31 mouse cellular contexts compared by ENCODE assay signal in genomic region chr8:22282999-22283491, GRCm38 (mm10). TPM values are rescaled to one million over a fixed set of nuclear protein-coding genes. Genes with fewer than 3 reads are reported as not detected.
DNase-seq lines count a peak whose midpoint lies in the region; ATAC-seq lines count a peak whose summit lies in the region.
"Had no signal": no experiment of that assay in that cellular context is flagged by ENCODE, and none has a peak within 500 bp of the region (broad histone marks: within the 10 kb centered on the region; RNA-seq: fewer than 3 reads in every experiment).

Gene Tpte, plus strand, starts transcription at chr8:22283441.

- H3K27me3 ChIP-seq in midbrain, embryonic 11.5 days (ENCODE audit: control insufficient read depth, insufficient read depth, low read length), result no peaks in the 10 kb centered on the region
- H3K27me3 ChIP-seq in midbrain, embryonic 15.5 days (replicated peaks), result no peaks in the 10 kb centered on the region
- no peaks in the 10 kb centered on the region for H3K27me3 ChIP-seq in limb, embryonic 13.5 days
- H3K27me3 ChIP-seq in hindbrain, embryonic 12.5 days, result no peaks in the 10 kb centered on the region
- H3K27me3 ChIP-seq: embryonic facial prominence, embryonic 15.5 days; heart, embryonic 13.5 days; hindbrain, embryonic 15.5 days had no signal

- H3K36me3 ChIP-seq in midbrain, embryonic 11.5 days (ENCODE audit: control insufficient read depth, insufficient read depth, low read length), result no peaks in the 10 kb centered on the region
- no peaks in the 10 kb centered on the region for H3K36me3 ChIP-seq in midbrain, embryonic 15.5 days (replicated peaks)
- H3K36me3 ChIP-seq in limb, embryonic 13.5 days, result no peaks in the 10 kb centered on the region
- no peaks in the 10 kb centered on the region for H3K36me3 ChIP-seq in hindbrain, embryonic 12.5 days
- H3K36me3 ChIP-seq: embryonic facial prominence, embryonic 15.5 days; heart, embryonic 13.5 days; hindbrain, embryonic 15.5 days had no signal

- H3K4me3 ChIP-seq in midbrain, embryonic 11.5 days (ENCODE audit: low read depth, low read length), result no peak within 1 kb of the TSS
- no peak within 1 kb of the TSS for H3K4me3 ChIP-seq in midbrain, embryonic 15.5 days
- H3K4me3 ChIP-seq in brown adipose tissue, adult 24 weeks (ENCODE audit: insufficient read depth, low read depth, low read length), result no peak within 1 kb of the TSS
- H3K4me3 ChIP-seq in limb, embryonic 13.5 days, result no peak within 1 kb of the TSS
- no peak within 1 kb of the TSS for H3K4me3 ChIP-seq in hindbrain, embryonic 12.5 days
- H3K4me3 ChIP-seq: embryonic facial prominence, embryonic 15.5 days; gastrocnemius, adult 2 months; heart, embryonic 13.5 days; hindbrain, embryonic 15.5 days had no signal

- ATAC-seq in midbrain, embryonic 11.5 days (ENCODE audit: low FRiP score), result no peak; the same call in 1 of the 2 replicates
- ATAC-seq in midbrain, embryonic 15.5 days (replicated peaks), result no peak
- ATAC-seq in limb, embryonic 13.5 days (ENCODE audit: low FRiP score, low read depth), result peak; percentile 61; the same call in 1 of the 2 replicates
- no peak for ATAC-seq in hindbrain, embryonic 12.5 days (ENCODE audit: low FRiP score)
- ATAC-seq: activated CD4-positive, CD25-positive, alpha-beta regulatory T cell, adult 4 months; forebrain, embryonic 14.5 days; forebrain, postnatal 0 days had no signal

- no peak within 1 kb of the TSS for H3K9ac ChIP-seq in midbrain, embryonic 11.5 days (ENCODE audit: low read length)
- no peak within 1 kb of the TSS for H3K9ac ChIP-seq in midbrain, embryonic 15.5 days
- H3K9ac ChIP-seq in limb, embryonic 13.5 days, result no peak within 1 kb of the TSS
- no peak within 1 kb of the TSS for H3K9ac ChIP-seq in hindbrain, embryonic 12.5 days
- H3K9ac ChIP-seq: embryonic facial prominence, embryonic 15.5 days; forebrain, postnatal 0 days; heart, embryonic 13.5 days; hindbrain, embryonic 15.5 days had no signal

- H3K9me3 ChIP-seq in midbrain, embryonic 11.5 days (ENCODE audit: control insufficient read depth, low read length), result no peaks in the 10 kb centered on the region
- no peaks in the 10 kb centered on the region for H3K9me3 ChIP-seq in midbrain, embryonic 15.5 days
- H3K9me3 ChIP-seq in limb, embryonic 13.5 days, result no peaks in the 10 kb centered on the region
- H3K9me3 ChIP-seq in hindbrain, embryonic 12.5 days (replicated peaks), result no peaks in the 10 kb centered on the region; the same call in 1 of the 2 replicates
- H3K9me3 ChIP-seq: embryonic facial prominence, embryonic 15.5 days; heart, embryonic 13.5 days; hindbrain, embryonic 15.5 days had no signal

- H3K27ac ChIP-seq in midbrain, embryonic 11.5 days (ENCODE audit: low read depth, low read length), result no peak within 1 kb of the TSS
- H3K27ac ChIP-seq in midbrain, embryonic 15.5 days, result no peak within 1 kb of the TSS
- H3K27ac ChIP-seq in brown adipose tissue, adult 24 weeks (replicated peaks; ENCODE audit: low read depth, low read length), result peak within 1 kb of the TSS; percentile 21; the same call in 1 of the 2 replicates
- no peak within 1 kb of the TSS for H3K27ac ChIP-seq in limb, embryonic 13.5 days
- no peak within 1 kb of the TSS for H3K27ac ChIP-seq in hindbrain, embryonic 12.5 days
- H3K27ac ChIP-seq: embryonic facial prominence, embryonic 15.5 days; gastrocnemius, adult 2 months; heart, embryonic 13.5 days; hindbrain, embryonic 15.5 days had no signal

- no peaks in the 10 kb centered on the region for H3K4me1 ChIP-seq in midbrain, embryonic 11.5 days (ENCODE audit: control insufficient read depth, insufficient read depth, low read length)
- no peaks in the 10 kb centered on the region for H3K4me1 ChIP-seq in midbrain, embryonic 15.5 days
- no peaks in the 10 kb centered on the region for H3K4me1 ChIP-seq in brown adipose tissue, adult 24 weeks (ENCODE audit: control insufficient read depth, insufficient read depth, insufficient read length, low read length)
- H3K4me1 ChIP-seq in limb, embryonic 13.5 days, result no peaks in the 10 kb centered on the region
- H3K4me1 ChIP-seq in hindbrain, embryonic 12.5 days, result no peaks in the 10 kb centered on the region
- H3K4me1 ChIP-seq: embryonic facial prominence, embryonic 15.5 days; heart, embryonic 13.5 days; hindbrain, embryonic 15.5 days had no signal

- 68% methylated on average over 2 of the region's 2 CpGs for WGBS in midbrain, embryonic 11.5 days
- WGBS in midbrain, embryonic 15.5 days, result 55% methylated on average over 2 of the region's 2 CpGs
- WGBS in limb, embryonic 13.5 days, result 48% methylated on average over 2 of the region's 2 CpGs
- 70% methylated on average over 2 of the region's 2 CpGs for WGBS in hindbrain, embryonic 12.5 days

- peak; percentile 54 for DNase-seq in midbrain, embryonic 11.5 days (ENCODE audit: low spot score, missing footprints)
- peak; percentile 8 for DNase-seq in mesoderm, embryonic 11.5 days (ENCODE audit: low read depth, low spot score)
- DNase-seq in layer of hippocampus, adult 8-10 months (ENCODE audit: low spot score in 2 of 2), result no peak
- DNase-seq: adrenal gland, adult 8-10 months; adrenal gland, postnatal 25 days; cerebellum, adult 2 months; cerebellum, adult 9-11 months; cerebellum, postnatal 25 days; forebrain, postnatal 0 days; gastrocnemius, adult 2 months; gastrocnemius, postnatal 14 days; heart, adult 18-20 months; heart, postnatal 14 days; heart, postnatal 4 days had no signal

- no peak within 1 kb of the TSS for H3K4me2 ChIP-seq in midbrain, embryonic 11.5 days
- no peak within 1 kb of the TSS for H3K4me2 ChIP-seq in midbrain, embryonic 15.5 days
- H3K4me2 ChIP-seq in limb, embryonic 13.5 days (replicated peaks), result no peak within 1 kb of the TSS
- H3K4me2 ChIP-seq in hindbrain, embryonic 12.5 days (replicated peaks), result no peak within 1 kb of the TSS
- H3K4me2 ChIP-seq: embryonic facial prominence, embryonic 15.5 days; heart, embryonic 13.5 days; hindbrain, embryonic 15.5 days had no signal

RNA-seq across cellular contexts. Expression of gene Tpte, which starts in this region (rescaled TPM):
- not detected in 2 replicates for polyA plus RNA-seq in midbrain, embryonic 11.5 days (2014; fragmentation: Nextera tagmentation; extraction: Ambion mirVana)
- not detected in 2 replicates for polyA plus RNA-seq in midbrain, embryonic 15.5 days (2015; fragmentation: Nextera tagmentation; extraction: Ambion mirVana)
- 0.71 and 1.1 TPM in 2 replicates for polyA plus RNA-seq in brown adipose tissue, adult 24 weeks (2012; ENCODE audit: insufficient read depth, insufficient read length, missing spikeins)
- polyA plus RNA-seq in limb, embryonic 13.5 days (2015; fragmentation: Nextera tagmentation; extraction: Ambion mirVana), result not detected in 2 replicates
- total RNA-seq in layer of hippocampus, adult 8-10 months (2022), result not detected
- polyA plus RNA-seq in hindbrain, embryonic 12.5 days (2016; fragmentation: Nextera tagmentation; extraction: Ambion mirVana), result not detected in 2 replicates
- total RNA-seq: adrenal gland, adult 8-10 months; adrenal gland, postnatal 25 days; common myeloid progenitor, adult 5-6 weeks; ES-E14; forebrain, postnatal 0 days; gastrocnemius, adult 2 months; gastrocnemius, postnatal 14 days; heart, adult 18-20 months; heart, postnatal 14 days; heart, postnatal 4 days had no signal
- polyA plus RNA-seq: activated CD4-positive, CD25-positive, alpha-beta regulatory T cell, adult 4 months; cerebellum, adult 2 months; embryonic facial prominence, embryonic 15.5 days; forebrain, embryonic 11.5 days; forebrain, embryonic 14.5 days; forebrain, postnatal 0 days; frontal cortex, adult 2 months; gonadal fat pad, adult 2 months; heart, embryonic 13.5 days; heart, embryonic 16.5 days; hindbrain, embryonic 11.5 days; hindbrain, embryonic 15.5 days; intestine, embryonic 14.5 days had no signal

Comparison
In these comparisons a context has a peak if more than half of its experiments do, and no peak if none do; other contexts are left out.
1. Peak in DNase-seq in midbrain, embryonic 11.5 days; RNA of the gene not detected or under 1 TPM.
2. Peak in ATAC-seq in limb, embryonic 13.5 days; RNA of the gene not detected or under 1 TPM.